Mouse (Mus musculus) ES-Bruce4 (cell line): Measurements from ENCODE around the gene Strn4. TPM values are rescaled to one million over a fixed set of nuclear protein-coding genes. Genes with fewer than 3 reads are reported as not detected.

Experiments used
- H3K27ac ChIP-seq: 2 replicates; pipeline ENCODE4 v1.5.1; 2012; ENCODE audit warnings: low read length, inconsistent platforms; ENCODE audit not compliant: insufficient read depth
- H3K27me3 ChIP-seq: 2 replicates; pipeline ENCODE4 v1.6.1; 2012; ENCODE audit warnings: mild to moderate bottlenecking, low read length, inconsistent platforms; ENCODE audit not compliant: control insufficient read depth, poor library complexity, insufficient read depth, severe bottlenecking
- H3K36me3 ChIP-seq: 2 replicates; pipeline ENCODE4 v1.6.1; 2012; ENCODE audit warnings: inconsistent platforms, mild to moderate bottlenecking, low read length, moderate library complexity; ENCODE audit not compliant: control insufficient read depth, poor library complexity, insufficient read depth, severe bottlenecking
- H3K4me1 ChIP-seq: one replicate; pipeline ENCODE4 v1.8.1; 2011; ENCODE audit warnings: low read length; ENCODE audit not compliant: control insufficient read depth, insufficient read depth
- H3K4me3 ChIP-seq: 2 replicates; pipeline ENCODE4 v1.5.1; 2011; ENCODE audit warnings: low read depth, mild to moderate bottlenecking, low read length
- H3K9ac ChIP-seq: 2 replicates; pipeline ENCODE4 v1.6.1; 2012; ENCODE audit warnings: low read depth, mild to moderate bottlenecking, inconsistent platforms; ENCODE audit not compliant: poor library complexity, severe bottlenecking
- H3K9me3 ChIP-seq: replicated peaks from 2 replicates; pipeline ENCODE4 v1.6.1; 2012; ENCODE audit warnings: mild to moderate bottlenecking, low read length, inconsistent platforms; ENCODE audit not compliant: control insufficient read depth, poor library complexity, insufficient read depth, severe bottlenecking
- CTCF ChIP-seq: IDR thresholded peaks from one replicate; pipeline ENCODE4 v1.8.1; 2011; ENCODE audit warnings: low read depth, low read length
- EP300 ChIP-seq: IDR thresholded peaks from 2 replicates; pipeline ENCODE4 v1.6.1; 2011; ENCODE audit warnings: low read depth, low read length; ENCODE audit not compliant: insufficient read depth
- POLR2A ChIP-seq: IDR thresholded peaks from one replicate; pipeline ENCODE4 v1.8.1; 2011; ENCODE audit warnings: low read length; ENCODE audit not compliant: insufficient read depth
- polyA plus RNA-seq: library from polyadenylated mRNA; stranded (reverse); fragments of >200 nt; gene quantifications from 2 replicates; pipeline ENCODE4 v1.2.4, GENCODE M21; 2011; ENCODE audit warnings: low read depth; ENCODE audit not compliant: missing spikeins, insufficient read depth, insufficient read length

Strn4 gene
- polyA plus RNA-seq, 1 experiment = 53.5 TPM

DNA sequence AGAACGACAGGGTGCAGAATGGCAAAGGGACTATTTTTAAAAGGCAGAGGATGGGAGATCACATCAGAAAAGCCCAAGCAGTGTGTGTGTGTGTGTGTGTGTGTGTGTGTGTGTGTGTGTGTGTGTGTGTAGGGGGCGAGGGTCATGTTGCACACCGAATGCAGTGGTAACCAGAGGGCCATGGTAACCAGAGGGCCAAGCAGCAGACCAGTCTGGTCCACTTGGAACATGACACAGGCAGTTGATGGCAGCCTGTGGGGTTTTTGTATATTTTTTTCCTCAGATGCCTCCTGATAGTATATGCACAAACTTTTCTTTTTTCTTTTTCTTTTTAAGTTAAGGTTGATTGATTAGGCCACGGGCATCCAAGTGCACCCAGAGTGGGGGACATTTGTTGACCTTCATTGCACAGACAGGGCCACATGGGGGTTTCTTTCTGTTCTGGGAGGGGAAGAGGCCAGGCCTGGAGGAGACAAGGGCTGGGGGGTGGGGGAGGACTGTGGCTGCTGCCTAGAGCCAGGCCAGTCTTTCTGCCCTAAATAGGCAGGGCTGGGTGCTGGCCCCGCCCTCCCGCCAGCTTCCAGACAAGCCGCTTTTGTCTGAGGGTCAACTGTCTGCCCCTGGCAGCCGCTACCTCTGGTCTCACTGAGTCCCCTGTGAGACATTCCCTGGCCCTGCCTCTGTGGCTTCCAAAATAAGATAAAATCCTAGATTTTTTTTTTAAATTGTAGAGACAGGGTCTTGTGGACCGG lies 64.3 kb downstream of the Strn4 start:
- H3K4me3 ChIP-seq = no peak overlapping the region
- no peaks in the 10 kb centered on the region for H3K9me3 ChIP-seq
- H3K27ac ChIP-seq = peak overlapping the region; percentile 88
- no peaks in the 10 kb centered on the region for H3K36me3 ChIP-seq
- TF ChIP-seq CTCF (no peak), EP300 (peak; percentile 54), POLR2A (no peak)
- peaks cover 3% of the 10 kb centered on the region for H3K4me1 ChIP-seq
- no peak overlapping the region for H3K9ac ChIP-seq
- no peaks in the 10 kb centered on the region for H3K27me3 ChIP-seq

DNA sequence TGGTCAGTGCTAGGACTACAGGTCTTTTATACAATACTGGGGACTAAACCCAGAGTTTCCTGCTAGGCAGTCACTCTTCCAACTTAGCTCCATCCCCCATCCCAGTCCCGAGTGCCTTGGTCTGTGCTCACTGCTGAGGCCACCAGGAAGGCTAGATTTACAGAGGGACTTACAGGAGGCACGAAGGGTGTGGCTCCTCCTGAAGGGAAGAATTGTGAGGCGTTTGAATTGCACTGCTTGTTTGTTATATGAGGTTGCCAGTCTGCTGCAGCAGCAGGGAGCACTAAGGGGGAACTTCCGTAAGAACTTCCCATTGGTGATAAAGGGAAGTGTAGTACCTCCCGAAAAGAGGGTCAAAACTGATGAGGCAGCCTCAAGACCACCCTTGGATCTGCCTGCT lies 64.9 kb downstream of the Strn4 start:
- H3K27ac ChIP-seq = peak overlapping the region; percentile 88
- peaks cover 3% of the 10 kb centered on the region for H3K4me1 ChIP-seq
- H3K9me3 ChIP-seq = no peaks in the 10 kb centered on the region
- H3K9ac ChIP-seq = no peak overlapping the region
- TF ChIP-seq POLR2A (no peak), CTCF (no peak), EP300 (no peak)
- no peaks in the 10 kb centered on the region for H3K27me3 ChIP-seq
- H3K36me3 ChIP-seq = no peaks in the 10 kb centered on the region
- no peak overlapping the region for H3K4me3 ChIP-seq

DNA sequence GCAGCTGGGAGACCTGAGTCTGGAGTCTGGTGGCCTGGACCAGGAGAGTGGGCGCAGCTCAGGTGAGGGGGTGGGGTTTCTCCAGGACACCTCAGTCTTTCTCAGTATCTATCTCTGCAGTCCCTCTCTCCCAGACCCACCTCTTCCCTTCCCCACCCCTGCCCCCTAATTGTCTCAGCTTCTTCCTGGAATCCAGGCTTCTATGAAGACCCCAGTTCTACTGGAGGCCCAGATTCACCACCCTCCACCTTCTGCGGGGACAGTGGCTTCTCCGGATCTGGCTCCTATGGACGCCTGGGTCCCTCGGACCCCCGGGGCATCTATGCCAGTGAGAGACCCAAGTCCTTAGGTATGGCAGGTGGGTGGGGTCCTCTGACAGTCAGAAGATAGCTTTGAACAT lies 67.5 kb downstream of the Strn4 start:
- no peaks in the 10 kb centered on the region for H3K27me3 ChIP-seq
- no peaks in the 10 kb centered on the region for H3K36me3 ChIP-seq
- no peak for TF ChIP-seq EP300
- TF ChIP-seq CTCF = no peak
- no peak for TF ChIP-seq POLR2A
- no peak overlapping the region for H3K4me3 ChIP-seq
- no peak overlapping the region for H3K9ac ChIP-seq
- no peak overlapping the region for H3K27ac ChIP-seq
- H3K4me1 ChIP-seq = peaks cover 3% of the 10 kb centered on the region
- no peaks in the 10 kb centered on the region for H3K9me3 ChIP-seq

DNA sequence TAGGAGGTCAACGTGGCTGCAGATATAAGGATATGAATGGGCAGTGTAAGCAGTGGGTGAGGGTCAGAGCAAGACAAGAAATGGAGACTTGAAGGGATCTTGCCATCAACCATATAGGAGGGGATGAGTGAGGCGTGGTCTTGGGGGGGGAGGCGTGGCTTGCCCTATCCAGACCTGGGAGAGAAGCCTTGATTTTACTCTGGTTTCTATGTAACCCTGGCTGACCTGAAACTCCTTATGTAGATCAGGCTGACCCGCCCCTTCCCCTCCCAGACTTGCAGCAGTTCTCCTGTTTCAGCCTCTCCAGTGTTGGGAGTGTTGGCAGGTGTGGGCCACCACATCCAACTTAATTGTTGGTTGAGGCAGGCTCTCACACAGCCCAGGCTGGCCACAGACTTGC lies 68.6 kb downstream of the Strn4 start:
- Histone ChIP-seq H3K4me1 (peaks cover 3% of the 10 kb centered on the region), H3K9me3 (no peaks in the 10 kb centered on the region), H3K27ac (peak overlapping the region; percentile 29; the same call in 1 of the 2 replicates), H3K27me3 (no peaks in the 10 kb centered on the region), H3K9ac (no peak overlapping the region), H3K4me3 (no peak overlapping the region), H3K36me3 (no peaks in the 10 kb centered on the region)
- no peak for TF ChIP-seq CTCF
- TF ChIP-seq POLR2A = no peak
- 0 out of 2 replicates have a peak, but pooled peaks have one; percentile 19 for TF ChIP-seq EP300

DNA sequence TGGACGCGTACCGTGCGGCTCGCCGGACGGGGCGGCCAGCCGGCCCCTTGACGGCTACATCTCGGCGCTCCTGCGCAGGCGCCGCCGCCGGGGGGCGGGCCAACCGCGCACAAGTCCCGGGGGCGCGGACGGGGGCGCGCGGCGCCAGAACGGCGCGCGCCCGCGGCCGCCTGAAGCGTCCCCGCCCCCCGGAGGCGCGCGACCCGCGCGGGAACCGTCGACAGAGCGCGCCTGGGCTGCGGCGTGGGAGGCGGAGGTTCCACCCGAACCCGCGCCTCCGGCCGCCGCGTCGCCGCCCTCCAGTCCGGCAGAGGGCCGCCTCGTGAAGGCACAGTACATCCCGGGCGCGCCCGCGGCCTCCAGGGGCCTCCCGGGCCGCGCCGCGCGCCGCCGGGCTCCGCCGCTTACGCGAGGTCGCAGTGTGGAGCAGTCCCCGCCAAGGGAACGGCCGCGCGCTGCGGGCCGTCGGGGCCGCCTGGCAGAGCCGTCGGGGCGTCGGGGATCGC lies 69.6 kb downstream of the Strn4 start:
- peaks cover 3% of the 10 kb centered on the region for H3K4me1 ChIP-seq
- H3K27me3 ChIP-seq = no peaks in the 10 kb centered on the region
- TF ChIP-seq CTCF (no peak), POLR2A (peak; percentile 14)
- H3K9me3 ChIP-seq = no peaks in the 10 kb centered on the region
- no peaks in the 10 kb centered on the region for H3K36me3 ChIP-seq
- no peak overlapping the region for H3K27ac ChIP-seq
- peak overlapping the region; percentile 61 for H3K9ac ChIP-seq
- H3K4me3 ChIP-seq = peak overlapping the region; percentile 63

DNA sequence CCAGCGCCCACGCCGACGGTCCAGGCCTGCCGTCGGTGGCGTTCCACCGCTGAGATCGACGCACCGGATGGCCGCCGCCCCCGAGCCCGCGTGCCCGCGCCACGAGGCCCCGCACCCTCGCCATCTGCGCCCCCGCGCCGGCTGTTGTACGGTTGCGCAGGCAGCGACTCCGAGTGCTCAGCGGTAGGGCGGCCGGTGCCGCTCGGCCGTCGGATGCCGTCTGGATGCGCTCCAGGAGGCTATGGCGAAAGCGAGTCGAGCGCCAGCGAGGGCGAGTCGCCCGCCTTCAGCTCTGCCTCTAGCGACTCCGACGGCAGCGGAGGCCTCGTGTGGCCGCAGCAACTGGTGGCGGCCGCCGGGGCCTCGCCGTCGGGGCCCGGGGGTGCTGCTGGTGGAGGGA lies 70.2 kb downstream of the Strn4 start:
- Histone ChIP-seq H3K36me3 (no peaks in the 10 kb centered on the region), H3K27me3 (no peaks in the 10 kb centered on the region), H3K9me3 (no peaks in the 10 kb centered on the region), H3K4me3 (peak overlapping the region; percentile 56), H3K27ac (no peak overlapping the region), H3K4me1 (peaks cover 5% of the 10 kb centered on the region), H3K9ac (peak overlapping the region; percentile 61)
- no peak for TF ChIP-seq EP300

Other genes with a start within 250 kb of the Strn4 start
- gene Arhgap35, start 200.9 kb upstream of the Strn4 start, polyA plus RNA-seq = 47.9 and 48.5 TPM in 2 replicates
- gene Ceacam15, start 140.2 kb upstream of the Strn4 start, polyA plus RNA-seq = not detected in 2 replicates
- gene Ceacam9, start 94.0 kb upstream of the Strn4 start, polyA plus RNA-seq = not detected in 2 replicates
- 88.3 and 91.5 TPM in 2 replicates for gene Ap2s1, start 77.5 kb upstream of the Strn4 start, polyA plus RNA-seq
- 101 and 108 TPM in 2 replicates for gene Slc1a5, start 34.5 kb upstream of the Strn4 start, polyA plus RNA-seq
- gene Fkrp, start 843 bp downstream of the Strn4 start, polyA plus RNA-seq = 14.7 and 17.4 TPM in 2 replicates
- gene Prkd2, start 27.0 kb downstream of the Strn4 start, polyA plus RNA-seq = 18.4 and 18.5 TPM in 2 replicates
- 19.2 and 20.8 TPM in 2 replicates for gene Dact3, start 59.4 kb downstream of the Strn4 start, polyA plus RNA-seq
- gene Gng8, start 75.9 kb downstream of the Strn4 start, polyA plus RNA-seq = 4.5 and 4.6 TPM in 2 replicates
- not detected in 2 replicates for gene Ptgir, start 90.6 kb downstream of the Strn4 start, polyA plus RNA-seq
- 358 and 368 TPM in 2 replicates for gene Calm3, start 108.2 kb downstream of the Strn4 start, polyA plus RNA-seq
- 1.5 and 1.6 TPM in 2 replicates for gene Pnmal2, start 128.8 kb downstream of the Strn4 start, polyA plus RNA-seq
- gene Pnmal1, start 143.8 kb downstream of the Strn4 start, polyA plus RNA-seq = not detected in 2 replicates
- gene Gm42372, start 167.2 kb downstream of the Strn4 start, polyA plus RNA-seq = 1.1 and 1.2 TPM in 2 replicates
- 4.2 and 4.4 TPM in 2 replicates for gene Ccdc8, start 176.8 kb downstream of the Strn4 start, polyA plus RNA-seq
- gene Ppp5c, start 212.0 kb downstream of the Strn4 start, polyA plus RNA-seq = 106 and 107 TPM in 2 replicates
- 11.9 and 14.0 TPM in 2 replicates for gene Hif3a, start 246.5 kb downstream of the Strn4 start, polyA plus RNA-seq